Mouse (Mus musculus): ENCODE data around the gene Trip12. TPM values are rescaled to one million over a fixed set of nuclear protein-coding genes. Genes with fewer than 3 reads are reported as not detected.

Gene Trip12
- polyA plus RNA-seq (2015; fragmentation: Nextera tagmentation; extraction: Ambion mirVana): 53.1 and 53.2 TPM in 2 replicates

DNA sequence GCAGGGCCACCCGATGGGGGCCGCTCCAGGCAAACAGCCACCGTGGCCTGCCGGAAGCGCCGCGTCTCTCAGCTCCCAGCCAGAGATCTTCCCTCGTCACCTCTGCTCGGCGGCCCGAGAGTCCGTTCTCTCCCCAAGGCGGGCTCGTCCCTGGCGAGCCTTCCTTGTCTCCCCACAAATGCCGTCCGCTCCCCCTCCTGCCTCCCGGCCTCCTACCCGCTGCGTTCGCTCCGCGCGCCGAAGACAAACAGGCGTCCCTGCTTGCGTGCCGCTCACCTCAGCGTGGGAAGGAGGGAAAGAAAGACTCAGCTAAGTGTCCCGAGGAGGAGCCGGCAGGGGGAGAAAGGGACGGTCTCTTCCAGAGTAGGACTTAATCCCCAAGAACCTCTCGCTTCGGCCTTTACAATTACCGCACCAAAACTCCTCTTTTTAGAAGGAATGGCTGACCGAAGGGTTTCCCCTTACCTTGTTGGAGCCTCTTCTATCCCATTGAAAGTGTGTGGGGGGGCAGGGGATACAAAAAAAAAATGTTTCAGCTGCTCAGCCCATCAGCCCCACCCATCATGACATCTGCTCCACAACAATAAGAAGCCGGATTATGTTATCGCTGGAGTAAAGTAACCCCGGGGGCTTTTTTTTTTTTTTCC, at the start of gene Trip12:
Gene Trip12, minus strand, starts transcription at position 499 of the 647 bp plus-strand sequence.
- H3K36me3 ChIP-seq (replicated peaks): no peaks in the 10 kb centered on the region
- H3K4me2 ChIP-seq: peak within 1 kb of the TSS; percentile 65
- H3K4me1 ChIP-seq: peaks cover 32% of the 10 kb centered on the region
- H3K9ac ChIP-seq: peak within 1 kb of the TSS; percentile 95
- H3K9me3 ChIP-seq: no peaks in the 10 kb centered on the region
- peak; percentile 53; the same call in 1 of the 2 replicates for ATAC-seq (replicated peaks)
- H3K27ac ChIP-seq: peak within 1 kb of the TSS; percentile 99
- H3K4me3 ChIP-seq: peak within 1 kb of the TSS; percentile 96
- under 1% methylated on average over 39 of the region's 39 CpGs for WGBS
- no peaks in the 10 kb centered on the region for H3K27me3 ChIP-seq (replicated peaks)

DNA sequence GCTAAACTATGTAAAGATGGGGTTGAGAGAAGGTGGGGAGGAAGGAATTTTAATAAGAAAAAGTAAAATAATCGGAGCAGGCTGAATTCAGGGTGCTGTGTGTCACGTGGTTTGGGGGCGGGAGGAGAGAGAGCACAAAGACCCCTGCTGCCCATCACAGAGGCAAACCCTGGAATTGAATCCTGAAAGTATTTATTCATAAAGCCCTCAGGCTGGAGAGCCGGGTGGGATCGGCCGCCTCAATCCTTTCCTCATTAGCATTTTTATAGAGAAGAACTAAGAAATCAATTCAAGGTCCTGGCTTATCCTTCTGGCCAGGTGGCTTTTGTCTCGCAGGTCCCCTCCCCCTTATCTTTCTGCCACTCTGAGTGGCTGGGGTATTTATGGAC, 49.7 kb upstream of the Trip12 start:
- Histone ChIP-seq H3K9ac (no peak overlapping the region; the same call in 1 of the 2 replicates), H3K27ac (peak overlapping the region; percentile 84)

DNA sequence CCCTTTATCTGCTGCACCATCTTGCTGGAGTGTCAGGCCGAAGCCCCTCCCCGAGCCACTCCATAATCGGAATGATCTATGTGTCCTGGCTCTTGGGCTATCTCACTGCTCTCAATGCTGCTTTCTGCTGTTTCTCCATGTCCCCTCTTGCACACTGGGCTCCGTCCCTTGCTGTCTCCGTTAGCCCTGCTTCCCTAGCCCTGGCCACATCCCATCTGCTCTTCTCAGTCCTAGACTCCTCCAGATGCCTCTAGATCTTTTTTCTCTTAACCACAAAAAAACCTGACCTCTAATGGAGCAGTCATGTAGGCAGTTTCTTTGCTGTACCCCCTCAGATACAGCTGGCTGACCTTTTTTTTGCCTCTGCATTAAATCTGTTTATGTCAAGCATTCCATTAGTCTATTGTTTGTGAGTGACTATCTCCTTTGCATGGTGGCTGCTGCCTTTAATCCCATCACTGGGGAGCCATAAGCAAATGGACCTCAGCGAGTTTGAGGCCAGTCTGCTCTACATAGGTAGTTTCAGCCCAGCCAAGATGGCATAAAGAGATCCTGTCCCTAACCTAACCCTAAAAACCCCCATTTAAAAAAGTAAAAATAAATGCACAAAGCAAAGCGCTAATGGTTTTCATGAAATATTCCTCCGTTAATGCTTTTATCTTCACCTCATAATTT, 49.2 kb upstream of the Trip12 start:
- H3K4me3 ChIP-seq: no peak overlapping the region
- WGBS: 32% methylated on average over 8 of the region's 8 CpGs
- no peaks in the 10 kb centered on the region for H3K36me3 ChIP-seq (replicated peaks)
- no peak overlapping the region for H3K9ac ChIP-seq
- no peaks in the 10 kb centered on the region for H3K9me3 ChIP-seq
- H3K4me2 ChIP-seq: peak overlapping the region; percentile 37
- ATAC-seq (replicated peaks): peak; percentile 62
- H3K27me3 ChIP-seq (replicated peaks): no peaks in the 10 kb centered on the region
- peak overlapping the region; percentile 84 for H3K27ac ChIP-seq
- H3K4me1 ChIP-seq: peaks cover 14% of the 10 kb centered on the region

More for the DNA sequence above, 49.7 kb upstream of the Trip12 start:
- Histone ChIP-seq H3K9me3 (no peaks in the 10 kb centered on the region), H3K4me2 (peak overlapping the region; percentile 37), H3K4me3 (no peak overlapping the region), H3K36me3 (replicated peaks) (no peaks in the 10 kb centered on the region), H3K27me3 (replicated peaks) (no peaks in the 10 kb centered on the region), H3K4me1 (peaks cover 14% of the 10 kb centered on the region)
- 7% methylated on average over 7 of the region's 7 CpGs for WGBS
- peak; percentile 91 for ATAC-seq (replicated peaks)

DNA sequence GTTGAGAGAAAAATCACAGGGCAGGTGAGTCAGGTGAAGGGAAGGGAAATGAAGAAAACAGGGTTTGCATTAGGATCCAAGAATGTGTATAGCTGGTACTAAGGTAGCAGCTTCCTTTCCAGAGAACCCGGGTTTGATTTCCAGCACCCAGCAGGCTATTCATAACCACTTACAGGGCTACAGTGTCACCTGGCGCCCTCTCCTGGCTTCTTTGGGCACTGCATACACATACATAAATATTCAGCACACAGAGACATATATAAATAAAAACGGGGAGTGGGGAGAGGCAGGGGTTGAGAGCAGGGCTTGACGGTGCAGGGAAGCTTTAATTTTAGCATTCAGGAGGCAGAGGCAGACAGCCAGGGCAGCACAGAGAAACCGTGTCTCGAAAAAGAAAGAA, 45.6 kb upstream of the Trip12 start:
- Histone ChIP-seq H3K36me3 (replicated peaks) (no peaks in the 10 kb centered on the region), H3K4me1 (peaks cover 14% of the 10 kb centered on the region), H3K27me3 (replicated peaks) (no peaks in the 10 kb centered on the region), H3K9me3 (no peaks in the 10 kb centered on the region), H3K4me2 (no peak overlapping the region), H3K4me3 (no peak overlapping the region), H3K27ac (no peak overlapping the region), H3K9ac (no peak overlapping the region)
- WGBS: 88% methylated on average over 6 of the region's 6 CpGs
- no peak for ATAC-seq (replicated peaks)

DNA sequence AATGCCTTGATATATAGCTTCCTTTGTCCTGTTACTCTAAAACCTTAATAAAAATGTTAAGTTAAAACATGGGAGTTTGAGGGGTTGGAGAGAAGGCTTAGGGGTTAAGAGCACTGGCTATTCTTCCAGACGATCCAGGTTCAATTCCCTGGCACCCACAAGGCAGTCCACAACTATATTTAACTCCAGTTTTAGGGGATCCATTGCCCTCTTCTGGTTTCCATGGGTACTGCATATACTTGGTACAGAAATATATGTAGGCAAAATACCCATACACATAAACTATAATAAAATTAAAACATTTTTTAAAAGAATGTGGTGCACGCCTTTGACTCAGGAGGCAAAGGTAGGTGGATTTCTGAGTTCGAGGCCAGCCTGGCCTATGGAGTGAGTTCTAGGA, 44.9 kb upstream of the Trip12 start:
- H3K4me2 ChIP-seq: no peak overlapping the region
- 88% methylated on average over 3 of the region's 3 CpGs for WGBS
- no peaks in the 10 kb centered on the region for H3K9me3 ChIP-seq
- no peaks in the 10 kb centered on the region for H3K36me3 ChIP-seq (replicated peaks)
- no peak overlapping the region for H3K4me3 ChIP-seq
- no peak overlapping the region for H3K9ac ChIP-seq
- no peak for ATAC-seq (replicated peaks)
- no peak overlapping the region for H3K27ac ChIP-seq
- peaks cover 11% of the 10 kb centered on the region for H3K4me1 ChIP-seq
- H3K27me3 ChIP-seq (replicated peaks): no peaks in the 10 kb centered on the region

DNA sequence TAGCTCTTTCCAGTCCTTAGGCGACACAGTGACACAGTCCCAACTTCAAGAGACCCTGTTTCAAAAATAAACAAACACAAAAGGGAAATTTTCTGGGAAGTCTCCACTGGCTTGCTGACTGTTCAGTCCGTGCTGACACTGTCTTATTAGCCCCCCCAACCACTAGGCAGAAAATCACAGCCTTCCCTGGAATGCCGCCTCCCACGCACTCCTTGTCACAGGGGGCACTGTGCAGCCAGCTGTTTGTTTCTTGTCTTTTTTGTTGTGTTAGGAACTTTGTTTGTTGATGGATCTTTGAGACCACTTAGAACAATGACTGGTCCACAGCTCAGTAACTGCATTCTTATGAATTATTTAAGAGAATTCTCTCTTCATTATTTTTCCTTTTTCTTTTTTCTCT, 43.6 kb upstream of the Trip12 start:
- no peaks in the 10 kb centered on the region for H3K9me3 ChIP-seq
- no peak overlapping the region for H3K27ac ChIP-seq
- no peak overlapping the region for H3K4me2 ChIP-seq
- H3K9ac ChIP-seq: no peak overlapping the region
- H3K36me3 ChIP-seq (replicated peaks): no peaks in the 10 kb centered on the region
- no peak for ATAC-seq (replicated peaks)
- H3K4me3 ChIP-seq: no peak overlapping the region
- 68% methylated on average over 4 of the region's 4 CpGs for WGBS
- no peaks in the 10 kb centered on the region for H3K4me1 ChIP-seq
- H3K27me3 ChIP-seq (replicated peaks): no peaks in the 10 kb centered on the region

DNA sequence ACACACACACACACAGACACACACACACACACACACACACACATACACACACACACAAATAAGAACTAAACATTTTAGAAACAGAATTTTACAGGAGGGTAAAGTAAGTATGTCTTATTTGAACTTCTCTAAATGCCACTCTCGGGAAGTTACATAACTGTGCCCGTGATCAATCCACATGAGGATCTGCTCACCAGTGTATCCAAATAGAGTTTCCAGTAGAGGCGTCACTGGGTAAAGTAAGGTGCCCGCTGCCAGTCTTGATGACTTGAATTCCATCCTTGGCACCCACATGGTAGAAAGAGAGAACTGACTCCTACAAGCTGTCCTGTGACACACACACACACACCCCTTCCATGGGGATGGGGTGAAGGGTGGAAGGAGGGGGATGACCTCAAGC, 42.6 kb upstream of the Trip12 start:
- no peak for ATAC-seq (replicated peaks)
- Histone ChIP-seq H3K9me3 (no peaks in the 10 kb centered on the region), H3K36me3 (replicated peaks) (no peaks in the 10 kb centered on the region), H3K27me3 (replicated peaks) (no peaks in the 10 kb centered on the region), H3K9ac (no peak overlapping the region), H3K4me2 (no peak overlapping the region), H3K4me1 (no peaks in the 10 kb centered on the region), H3K4me3 (no peak overlapping the region), H3K27ac (no peak overlapping the region)
- WGBS: 96% methylated on average over 4 of the region's 4 CpGs

DNA sequence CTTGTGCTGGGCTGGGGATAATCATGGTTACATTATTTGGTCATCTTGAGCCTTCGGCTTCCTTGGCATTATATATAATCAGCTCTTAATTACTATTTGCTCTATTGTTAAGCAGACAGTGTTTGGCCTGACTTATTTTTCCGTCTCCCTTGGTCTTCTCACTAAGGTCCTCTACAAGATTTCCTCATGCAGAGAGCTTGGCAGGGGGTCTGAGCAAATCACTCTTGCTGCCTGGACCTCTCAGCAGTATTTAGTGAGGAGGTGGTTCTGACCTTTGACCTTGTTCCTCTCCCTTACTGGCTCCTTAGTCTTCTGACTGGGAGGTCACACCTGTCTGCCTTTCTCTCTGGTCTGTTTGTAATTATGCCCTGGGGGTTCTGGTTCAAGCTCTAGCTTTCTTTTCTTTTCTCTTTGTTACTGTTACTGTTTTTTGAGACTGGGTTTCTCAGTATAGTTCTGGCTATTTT, 41.8 kb upstream of the Trip12 start:
- no peak for ATAC-seq (replicated peaks)
- Histone ChIP-seq H3K4me2 (no peak overlapping the region), H3K4me3 (no peak overlapping the region), H3K36me3 (replicated peaks) (no peaks in the 10 kb centered on the region), H3K9me3 (no peaks in the 10 kb centered on the region), H3K27me3 (replicated peaks) (no peaks in the 10 kb centered on the region), H3K27ac (no peak overlapping the region), H3K4me1 (no peaks in the 10 kb centered on the region), H3K9ac (no peak overlapping the region)
- 33% methylated on average over 2 of the region's 2 CpGs for WGBS

DNA sequence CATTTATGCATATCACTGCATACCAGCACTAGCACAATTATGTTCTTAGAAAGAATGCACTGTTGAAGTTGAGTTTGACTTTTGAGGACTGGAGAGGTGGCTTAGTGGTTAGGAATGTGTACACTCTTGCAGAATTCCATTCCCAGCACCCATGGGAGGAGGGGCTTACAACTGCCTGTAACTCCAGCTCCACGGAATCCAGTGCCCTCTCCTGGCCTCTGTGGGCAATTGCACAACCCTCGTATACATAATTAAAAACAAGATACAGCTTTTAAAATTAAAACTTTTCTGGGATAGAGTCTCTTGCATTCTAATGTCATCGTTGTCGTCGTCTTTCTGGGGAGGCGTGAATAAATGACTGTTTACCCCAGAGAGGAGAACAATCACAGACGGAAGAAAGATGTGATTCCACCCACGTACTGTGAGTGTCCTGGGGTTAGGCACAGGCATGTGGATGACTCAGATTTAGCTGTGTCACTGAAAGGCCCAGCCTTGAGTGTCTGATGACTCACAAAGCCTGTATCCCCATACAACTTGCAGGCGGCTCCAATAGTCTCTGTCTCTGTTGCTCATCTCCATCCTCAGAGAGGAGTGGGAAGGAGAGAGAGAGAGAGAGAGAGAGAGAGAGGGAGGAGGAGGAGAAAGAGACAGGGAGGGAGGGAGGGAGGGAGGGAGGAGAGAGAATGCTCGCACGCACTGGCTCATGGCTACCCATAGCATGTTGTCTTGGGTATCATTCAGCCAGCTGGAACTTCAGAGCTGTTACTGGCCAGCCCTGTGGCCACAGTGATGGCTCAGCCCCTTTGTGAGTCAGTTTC, 41.1 kb upstream of the Trip12 start:
- no peak overlapping the region for H3K27ac ChIP-seq
- no peaks in the 10 kb centered on the region for H3K36me3 ChIP-seq (replicated peaks)
- no peak overlapping the region for H3K4me3 ChIP-seq
- H3K27me3 ChIP-seq (replicated peaks): no peaks in the 10 kb centered on the region
- no peak overlapping the region for H3K9ac ChIP-seq
- ATAC-seq (replicated peaks): no peak
- no peaks in the 10 kb centered on the region for H3K9me3 ChIP-seq
- no peaks in the 10 kb centered on the region for H3K4me1 ChIP-seq
- WGBS: 55% methylated on average over 11 of the region's 11 CpGs
- H3K4me2 ChIP-seq: no peak overlapping the region

DNA sequence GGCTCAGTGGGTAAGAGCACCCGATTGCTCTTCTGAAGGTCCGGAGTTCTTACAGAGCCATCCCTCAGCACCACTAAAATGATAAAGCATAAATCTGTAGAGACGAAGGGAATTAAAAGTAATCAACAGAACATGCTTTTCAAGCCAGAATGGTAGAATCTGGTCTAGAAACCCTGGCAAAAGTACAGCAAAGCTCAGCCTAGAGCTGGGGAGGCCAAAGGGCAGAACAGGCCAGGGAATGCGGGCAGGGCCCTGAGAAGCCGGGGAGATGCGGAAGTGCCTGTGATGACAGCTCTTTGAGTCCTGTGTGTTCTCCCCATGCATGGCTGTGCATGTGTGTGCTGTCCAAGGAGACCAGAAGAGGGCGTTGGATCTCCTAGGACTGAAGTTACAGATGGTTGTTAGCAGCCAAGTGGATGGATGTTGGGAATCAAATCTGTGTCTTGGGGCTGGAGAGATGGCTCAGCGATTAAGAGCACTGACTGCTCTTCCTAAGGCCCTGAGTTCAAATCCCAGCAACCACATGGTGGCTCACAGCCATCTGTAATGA, 39.3 kb upstream of the Trip12 start:
- H3K9ac ChIP-seq: no peak overlapping the region
- H3K4me2 ChIP-seq: no peak overlapping the region
- H3K9me3 ChIP-seq: no peaks in the 10 kb centered on the region
- 92% methylated on average over 8 of the region's 8 CpGs for WGBS
- no peaks in the 10 kb centered on the region for H3K27me3 ChIP-seq (replicated peaks)
- no peak overlapping the region for H3K4me3 ChIP-seq
- no peaks in the 10 kb centered on the region for H3K4me1 ChIP-seq
- no peak for ATAC-seq (replicated peaks)
- H3K36me3 ChIP-seq (replicated peaks): no peaks in the 10 kb centered on the region
- H3K27ac ChIP-seq: no peak overlapping the region

DNA sequence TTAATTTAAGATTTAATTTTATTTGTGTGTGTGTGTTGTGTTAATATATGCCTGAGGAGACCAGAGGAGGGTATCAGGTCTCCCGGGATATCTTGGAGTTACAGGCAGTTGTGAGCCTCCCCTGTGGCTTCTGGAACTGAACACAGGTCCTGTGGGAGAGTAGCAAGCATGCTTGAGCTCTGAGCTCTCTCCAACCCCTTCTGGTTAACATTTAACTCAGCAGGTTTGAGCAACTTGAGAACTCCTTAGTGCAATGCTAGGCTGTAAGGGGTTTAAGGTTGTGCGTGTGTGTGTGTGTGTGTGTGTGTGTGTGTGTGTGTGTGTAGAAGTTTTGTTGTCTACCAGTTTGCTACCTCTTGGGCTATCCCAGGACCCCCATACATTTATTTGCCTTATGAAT, 37.3 kb upstream of the Trip12 start:
- Histone ChIP-seq H3K27ac (no peak overlapping the region), H3K9me3 (no peaks in the 10 kb centered on the region), H3K36me3 (replicated peaks) (no peaks in the 10 kb centered on the region), H3K4me2 (no peak overlapping the region), H3K27me3 (replicated peaks) (no peaks in the 10 kb centered on the region), H3K4me1 (no peaks in the 10 kb centered on the region), H3K4me3 (no peak overlapping the region), H3K9ac (no peak overlapping the region)
- 86% methylated on average over 2 of the region's 2 CpGs for WGBS
- no peak for ATAC-seq (replicated peaks)

DNA sequence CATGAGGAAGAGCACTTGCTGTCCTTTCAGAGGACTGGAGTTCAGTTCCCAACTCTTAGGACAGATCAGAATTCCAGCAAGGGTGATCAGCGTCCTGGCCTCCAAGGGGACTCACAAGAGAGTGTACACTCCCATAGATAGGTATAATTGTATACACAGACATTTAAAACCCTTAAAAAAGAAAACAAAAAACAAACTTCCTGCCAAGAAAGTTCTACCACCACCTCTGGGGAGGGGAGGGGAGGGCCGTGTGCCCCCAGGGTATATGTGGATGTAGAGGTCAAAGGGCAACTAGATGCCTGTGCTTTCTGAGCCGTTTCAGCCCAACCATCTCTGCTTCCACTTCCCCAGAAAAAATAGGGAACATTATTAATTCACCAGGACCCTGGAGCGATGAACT, 32.6 kb upstream of the Trip12 start:
- no peak overlapping the region for H3K4me3 ChIP-seq
- H3K4me1 ChIP-seq: no peaks in the 10 kb centered on the region
- WGBS: 71% methylated on average over 4 of the region's 4 CpGs
- no peaks in the 10 kb centered on the region for H3K27me3 ChIP-seq (replicated peaks)
- ATAC-seq (replicated peaks): no peak
- no peak overlapping the region for H3K27ac ChIP-seq
- H3K9me3 ChIP-seq: no peaks in the 10 kb centered on the region
- no peak overlapping the region for H3K9ac ChIP-seq
- H3K36me3 ChIP-seq (replicated peaks): no peaks in the 10 kb centered on the region
- no peak overlapping the region for H3K4me2 ChIP-seq

Measured in midbrain, embryonic 15.5 days (tissue).